Mouse (Mus musculus) embryo, embryonic 11.5 days (tissue): Measurements from ENCODE around the gene Exoc8.
A peak's percentile ranks its signal among the peaks of the same experiment; 100 is the strongest.

ENCODE experiments used
- DNase-seq: peaks from one replicate; pipeline ENCODE4 v3.0.0-alpha.2; 2012; ENCODE audit warnings: low read depth, low spot score

The Exoc8 gene

GRCm38 (mm10) chr8:124909936-124910335, 12.4 kb upstream of the Exoc8 start:
- DNase-seq, result no peak

GRCm38 (mm10) chr8:124905482-124905881, 8.0 kb upstream of the Exoc8 start:
- DNase-seq, result no peak

- no peak for DNase-seq
Observed at GRCm38 (mm10) chr8:124903198-124903597, 5.7 kb upstream of the Exoc8 start.

- DNase-seq, result no peak
Observed at GRCm38 (mm10) chr8:124898251-124898905, 873 bp upstream of the Exoc8 start.

- peak; percentile 40 for DNase-seq
Observed at GRCm38 (mm10) chr8:124896632-124897385, 696 bp downstream of the Exoc8 start.

- no peak for DNase-seq
Observed at GRCm38 (mm10) chr8:124896010-124896631, 1.4 kb downstream of the Exoc8 start.

- no peak for DNase-seq
Observed at GRCm38 (mm10) chr8:124892596-124892995, 4.9 kb downstream of the Exoc8 start.

- no peak for DNase-seq
Observed at GRCm38 (mm10) chr8:124888385-124888784, 9.1 kb downstream of the Exoc8 start.

- no peak for DNase-seq
Observed at GRCm38 (mm10) chr8:124878946-124879526, 18.5 kb downstream of the Exoc8 start.

GRCm38 (mm10) chr8:124878141-124878540, 19.4 kb downstream of the Exoc8 start:
- no peak for DNase-seq

GRCm38 (mm10) chr8:124872690-124873089, 24.8 kb downstream of the Exoc8 start:
- DNase-seq, result no peak

- DNase-seq, result no peak
Observed at GRCm38 (mm10) chr8:124872081-124872480, 25.4 kb downstream of the Exoc8 start.

- DNase-seq, result no peak
Observed at GRCm38 (mm10) chr8:124871474-124871873, 26.0 kb downstream of the Exoc8 start.

GRCm38 (mm10) chr8:124869708-124870107, 27.8 kb downstream of the Exoc8 start:
- no peak for DNase-seq

- DNase-seq, result no peak
Observed at GRCm38 (mm10) chr8:124867126-124867525, 30.4 kb downstream of the Exoc8 start.

- no peak for DNase-seq
Observed at GRCm38 (mm10) chr8:124866669-124867068, 30.8 kb downstream of the Exoc8 start.

- no peak for DNase-seq
Observed at GRCm38 (mm10) chr8:124863729-124864128, 33.8 kb downstream of the Exoc8 start.

- no peak for DNase-seq
Observed at GRCm38 (mm10) chr8:124863163-124863677, 34.3 kb downstream of the Exoc8 start.

GRCm38 (mm10) chr8:124862321-124863162, 35.0 kb downstream of the Exoc8 start, which contains the start of the genes Gnpat and 2810004N23Rik:
Gene Gnpat (plus strand): TSS chr8:124863033.
Gene 2810004N23Rik (minus strand): TSS chr8:124863120.
- DNase-seq, result peak; percentile 87

- DNase-seq, result no peak
Observed at GRCm38 (mm10) chr8:124860188-124860587, 37.3 kb downstream of the Exoc8 start.

GRCm38 (mm10) chr8:124859466-124859865, 38.0 kb downstream of the Exoc8 start:
- DNase-seq, result no peak
